ENCODE assay signal across 8 mouse cellular contexts in genomic region chr10:54040261-54041165, GRCm38 (mm10). TPM values are rescaled to one million over a fixed set of nuclear protein-coding genes. Genes with fewer than 3 reads are reported as not detected.
DNase-seq lines count a peak whose midpoint lies in the region; ATAC-seq lines count a peak whose summit lies in the region.

No protein-coding gene starts in this region.

- peak overlapping the region; percentile 64 for H3K27ac ChIP-seq in brown adipose tissue, adult 24 weeks (replicated peaks; ENCODE audit: low read depth, low read length)

- H3K36me3 ChIP-seq in splenic B cell, adult 2 months (ENCODE audit: control insufficient read depth, insufficient read depth, low read length, poor library complexity, severe bottlenecking), result peaks cover 5% of the 10 kb centered on the region; the same call in 1 of the 2 replicates

- H3K4me3 ChIP-seq in brown adipose tissue, adult 24 weeks (ENCODE audit: insufficient read depth, low read depth, low read length), result no peak overlapping the region; the same call in 1 of the 2 replicates

- DNase-seq in kidney, postnatal 10 days, result peak; percentile 11
- no peak for DNase-seq in kidney, adult 8-10 months
- peak; percentile 44 for DNase-seq in lung, postnatal 14 days
- peak; percentile 85 for DNase-seq in splenic B cell, adult 2 months (ENCODE audit: low read depth, low spot score)
- no peak for DNase-seq in adrenal gland, postnatal 4 days (ENCODE audit: low spot score in 2 of 2)
- no peak for DNase-seq in testis, postnatal 10 days (ENCODE audit: low spot score)

- H3K4me1 ChIP-seq in brown adipose tissue, adult 24 weeks (ENCODE audit: control insufficient read depth, insufficient read depth, insufficient read length, low read length), result peaks cover 9% of the 10 kb centered on the region; the same call in 1 of the 2 replicates

- H3K27me3 ChIP-seq in splenic B cell, adult 2 months (ENCODE audit: control insufficient read depth, insufficient read depth, low read length, poor library complexity, severe bottlenecking), result no peaks in the 10 kb centered on the region

- peak; percentile 89 to 92 for ATAC-seq in hematopoietic stem cell, adult 5-6 weeks (replicated peaks in 1 of 2; ENCODE audit: insufficient read depth in 1 of 2, low FRiP score in 2 of 2, low TSS enrichment in 1 of 2, low read depth in 1 of 2, poor library complexity in 2 of 2, severe bottlenecking in 2 of 2)

RNA-seq across cellular contexts. Expression of gene Man1a, which starts 35.9 kb away (rescaled TPM):
- polyA plus RNA-seq in brown adipose tissue, adult 24 weeks (2012; ENCODE audit: insufficient read depth, insufficient read length, missing spikeins), result 7.7 and 9.8 TPM in 2 replicates
- 101 and 123 TPM in 2 replicates for total RNA-seq in hematopoietic stem cell, adult 5-6 weeks (2017)
- total RNA-seq in adrenal gland, postnatal 4 days (2021), result 10 to 100 TPM; 63.2 to 67.2 TPM

Comparison
In these comparisons a context has a peak if more than half of its experiments do, and no peak if none do; other contexts are left out.
1. DNase-seq: peak in kidney, postnatal 10 days (single experiment), lung, postnatal 14 days (single experiment) and splenic B cell, adult 2 months (single experiment); none in kidney, adult 8-10 months (0 of 2), adrenal gland, postnatal 4 days (0 of 2) and testis, postnatal 10 days (single experiment).